Mouse (Mus musculus): ENCODE data around the gene Dscam. TPM values are rescaled to one million over a fixed set of nuclear protein-coding genes. Genes with fewer than 3 reads are reported as not detected.

The Dscam gene
- polyA plus RNA-seq, 1 experiment from 2014 or later: 0.05 TPM

DNA sequence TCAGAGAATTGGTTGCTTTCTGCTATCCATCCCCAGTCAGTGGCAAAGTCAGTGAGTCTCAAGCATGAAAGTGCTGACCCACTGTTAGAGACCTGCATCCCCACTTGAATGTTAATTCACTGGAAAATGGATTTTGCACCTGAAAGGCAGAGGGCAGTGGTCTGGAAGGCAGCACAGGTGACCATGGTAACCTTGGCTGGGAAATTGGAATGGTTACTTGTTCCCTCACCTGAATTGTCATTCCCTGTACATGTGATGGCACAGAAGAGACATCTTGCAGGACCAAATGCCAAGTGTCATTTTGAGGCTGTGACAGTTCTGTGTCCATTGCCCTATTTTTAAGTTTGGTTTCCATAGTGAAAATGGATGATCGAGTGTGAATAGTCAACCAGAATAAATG, 434.1 kb downstream of the Dscam start:
- no peak for ATAC-seq (replicated peaks; ENCODE audit: low FRiP score, low read depth)
- H3K27me3 ChIP-seq (ENCODE audit: insufficient read depth, low read length): no peaks in the 10 kb centered on the region
- no peak for DNase-seq (ENCODE audit: low spot score)
- H3K9ac ChIP-seq (ENCODE audit: low read depth, low read length): no peak overlapping the region
- H3K4me3 ChIP-seq (replicated peaks; ENCODE audit: low read depth, low read length): no peak overlapping the region
- 87% methylated on average over 1 of the region's 1 CpGs for WGBS
- no peaks in the 10 kb centered on the region for H3K36me3 ChIP-seq (ENCODE audit: insufficient read depth, low read length)
- H3K27ac ChIP-seq: no peak overlapping the region
- H3K4me2 ChIP-seq (ENCODE audit: low read length): no peak overlapping the region
- no peak for TF ChIP-seq CTCF (IDR thresholded peaks at IDR 0.05; ENCODE audit: low read depth)
- no peaks in the 10 kb centered on the region for H3K4me1 ChIP-seq (replicated peaks; ENCODE audit: insufficient read depth, low read length)
- no peaks in the 10 kb centered on the region for H3K9me3 ChIP-seq (replicated peaks; ENCODE audit: low read length)

GRCm38 (mm10) chr16:96730881-96731280, 439.7 kb downstream of the Dscam start:
- TF ChIP-seq CTCF (IDR thresholded peaks at IDR 0.05; ENCODE audit: low read depth): no peak
- no peaks in the 10 kb centered on the region for H3K4me1 ChIP-seq (replicated peaks; ENCODE audit: insufficient read depth, low read length)
- no peak overlapping the region for H3K9ac ChIP-seq (ENCODE audit: low read depth, low read length)
- no peaks in the 10 kb centered on the region for H3K9me3 ChIP-seq (replicated peaks; ENCODE audit: low read length)
- no peak overlapping the region for H3K4me3 ChIP-seq (replicated peaks; ENCODE audit: low read depth, low read length)
- H3K27ac ChIP-seq: no peak overlapping the region
- H3K4me2 ChIP-seq (ENCODE audit: low read length): no peak overlapping the region
- ATAC-seq (replicated peaks; ENCODE audit: low FRiP score, low read depth) (no peak), DNase-seq (ENCODE audit: low spot score) (no peak)
- 73% methylated on average over 3 of the region's 3 CpGs for WGBS
- H3K36me3 ChIP-seq (ENCODE audit: insufficient read depth, low read length): no peaks in the 10 kb centered on the region
- no peaks in the 10 kb centered on the region for H3K27me3 ChIP-seq (ENCODE audit: insufficient read depth, low read length)

- H3K4me3 ChIP-seq (replicated peaks; ENCODE audit: low read depth, low read length): no peak overlapping the region
- 22% methylated on average over 13 of the region's 13 CpGs for whole genome bisulfite sequencing
- DNase-seq (ENCODE audit: low spot score) (peak; percentile 35), ATAC-seq (replicated peaks; ENCODE audit: low FRiP score, low read depth) (no peak)
- no peak overlapping the region for H3K4me2 ChIP-seq (ENCODE audit: low read length)
- H3K36me3 ChIP-seq (ENCODE audit: insufficient read depth, low read length): no peaks in the 10 kb centered on the region
- H3K9ac ChIP-seq (ENCODE audit: low read depth, low read length): no peak overlapping the region
- TF ChIP-seq CTCF (IDR thresholded peaks at IDR 0.05; ENCODE audit: low read depth): no peak
- H3K9me3 ChIP-seq (replicated peaks; ENCODE audit: low read length): no peaks in the 10 kb centered on the region
- no peaks in the 10 kb centered on the region for H3K4me1 ChIP-seq (replicated peaks; ENCODE audit: insufficient read depth, low read length)
- H3K27ac ChIP-seq: no peak overlapping the region
- no peaks in the 10 kb centered on the region for H3K27me3 ChIP-seq (ENCODE audit: insufficient read depth, low read length)
Observed at GRCm38 (mm10) chr16:96727836-96728774, 442.4 kb downstream of the Dscam start.

DNA sequence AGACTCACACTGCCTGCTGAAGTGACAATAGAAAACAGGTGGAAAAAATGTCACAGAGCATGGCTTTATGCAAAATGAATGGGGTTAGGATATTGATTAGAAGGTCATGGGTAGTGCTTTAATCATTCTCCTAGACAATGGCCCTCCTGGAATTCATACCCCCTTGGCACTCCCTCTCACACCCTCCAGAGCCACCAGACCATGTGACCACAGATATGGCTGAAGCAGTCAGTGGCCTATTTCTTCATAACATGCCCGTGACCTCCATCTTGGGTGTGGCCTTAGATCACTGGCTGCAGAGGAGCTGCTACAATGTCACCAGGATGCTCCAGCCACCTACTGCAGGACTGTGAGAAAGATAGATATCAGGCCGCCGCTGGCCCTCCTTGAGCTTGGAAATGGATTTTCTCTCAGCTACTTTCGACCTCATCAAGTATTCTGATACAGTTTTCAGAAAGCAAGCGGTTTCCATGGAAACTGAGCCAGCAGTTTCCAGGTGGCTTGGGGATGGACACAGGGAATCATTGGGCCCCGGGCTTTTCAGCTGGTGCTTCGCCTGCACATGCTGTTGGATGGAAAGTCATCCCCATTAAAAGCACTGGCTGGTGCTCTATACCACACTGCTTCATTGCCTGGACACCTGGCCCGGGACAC, 445.4 kb downstream of the Dscam start:
- Histone ChIP-seq H3K4me3 (replicated peaks; ENCODE audit: low read depth, low read length) (no peak overlapping the region), H3K36me3 (ENCODE audit: insufficient read depth, low read length) (no peaks in the 10 kb centered on the region), H3K4me1 (replicated peaks; ENCODE audit: insufficient read depth, low read length) (no peaks in the 10 kb centered on the region), H3K9ac (ENCODE audit: low read depth, low read length) (no peak overlapping the region), H3K9me3 (replicated peaks; ENCODE audit: low read length) (no peaks in the 10 kb centered on the region), H3K27me3 (ENCODE audit: insufficient read depth, low read length) (no peaks in the 10 kb centered on the region), H3K4me2 (ENCODE audit: low read length) (no peak overlapping the region), H3K27ac (no peak overlapping the region)
- 87% methylated on average over 8 of the region's 8 CpGs for WGBS
- no peak for DNase-seq (ENCODE audit: low spot score)
- no peak for TF ChIP-seq CTCF (IDR thresholded peaks at IDR 0.05; ENCODE audit: low read depth)
- ATAC-seq (replicated peaks; ENCODE audit: low FRiP score, low read depth): no peak

DNA sequence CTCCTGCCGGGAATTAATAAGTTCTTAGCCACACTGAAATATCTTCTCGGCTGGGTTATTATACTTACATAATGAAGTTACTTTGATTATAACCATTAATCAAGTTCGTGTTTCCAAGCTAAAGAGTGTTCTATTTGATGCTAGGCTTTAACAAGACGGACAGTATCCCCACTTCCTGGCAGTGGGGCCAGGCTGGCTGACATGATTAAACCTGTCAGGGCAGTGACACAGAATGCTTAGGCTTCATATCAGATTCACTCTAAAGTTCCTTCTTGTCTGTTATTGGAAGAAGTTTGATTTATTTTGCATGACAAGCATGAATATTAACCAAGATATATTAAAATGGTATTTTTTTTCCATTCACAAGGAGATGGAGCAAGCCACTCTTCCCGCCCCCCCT, 446.0 kb downstream of the Dscam start:
- no peaks in the 10 kb centered on the region for H3K36me3 ChIP-seq (ENCODE audit: insufficient read depth, low read length)
- ATAC-seq (replicated peaks; ENCODE audit: low FRiP score, low read depth) (no peak), DNase-seq (ENCODE audit: low spot score) (no peak)
- no peak overlapping the region for H3K4me3 ChIP-seq (replicated peaks; ENCODE audit: low read depth, low read length)
- H3K4me2 ChIP-seq (ENCODE audit: low read length): no peak overlapping the region
- H3K9me3 ChIP-seq (replicated peaks; ENCODE audit: low read length): no peaks in the 10 kb centered on the region
- no peaks in the 10 kb centered on the region for H3K4me1 ChIP-seq (replicated peaks; ENCODE audit: insufficient read depth, low read length)
- no peak overlapping the region for H3K27ac ChIP-seq
- no peaks in the 10 kb centered on the region for H3K27me3 ChIP-seq (ENCODE audit: insufficient read depth, low read length)
- TF ChIP-seq CTCF (IDR thresholded peaks at IDR 0.05; ENCODE audit: low read depth): no peak
- H3K9ac ChIP-seq (ENCODE audit: low read depth, low read length): no peak overlapping the region
- whole genome bisulfite sequencing: 56% methylated on average over 5 of the region's 5 CpGs

DNA sequence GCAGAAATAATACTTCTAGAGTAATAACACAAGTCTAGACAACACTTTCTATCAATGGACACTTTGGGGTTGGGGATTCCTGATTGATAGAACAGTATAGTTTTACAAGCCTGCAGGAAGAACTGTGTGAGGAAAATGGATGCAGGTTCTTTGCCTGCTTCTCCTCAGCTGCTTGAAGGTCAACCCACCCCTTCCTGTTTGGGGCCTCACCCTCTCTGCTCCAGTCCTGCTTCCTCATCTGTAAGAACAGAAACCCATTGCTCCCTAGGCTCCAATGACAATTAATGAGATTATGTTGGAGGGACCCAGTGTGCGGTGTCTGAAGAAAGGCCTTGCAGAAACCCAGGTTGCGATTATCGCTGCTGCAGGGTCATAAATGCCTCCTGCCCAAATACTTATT, 446.4 kb downstream of the Dscam start:
- Histone ChIP-seq H3K36me3 (ENCODE audit: insufficient read depth, low read length) (no peaks in the 10 kb centered on the region), H3K4me1 (replicated peaks; ENCODE audit: insufficient read depth, low read length) (no peaks in the 10 kb centered on the region), H3K9me3 (replicated peaks; ENCODE audit: low read length) (no peaks in the 10 kb centered on the region), H3K9ac (ENCODE audit: low read depth, low read length) (no peak overlapping the region), H3K27me3 (ENCODE audit: insufficient read depth, low read length) (no peaks in the 10 kb centered on the region), H3K4me3 (replicated peaks; ENCODE audit: low read depth, low read length) (no peak overlapping the region), H3K4me2 (ENCODE audit: low read length) (no peak overlapping the region), H3K27ac (no peak overlapping the region)
- no peak for ATAC-seq (replicated peaks; ENCODE audit: low FRiP score, low read depth)
- WGBS: 78% methylated on average over 3 of the region's 3 CpGs
- no peak for DNase-seq (ENCODE audit: low spot score)
- no peak for TF ChIP-seq CTCF (IDR thresholded peaks at IDR 0.05; ENCODE audit: low read depth)

All from kidney, postnatal 0 days (tissue).